Mouse (Mus musculus): ENCODE data around the gene Itsn1. TPM values are rescaled to one million over a fixed set of nuclear protein-coding genes. Genes with fewer than 3 reads are reported as not detected.

Gene Itsn1
- polyA plus RNA-seq, 1 experiment: 24.3 TPM

DNA sequence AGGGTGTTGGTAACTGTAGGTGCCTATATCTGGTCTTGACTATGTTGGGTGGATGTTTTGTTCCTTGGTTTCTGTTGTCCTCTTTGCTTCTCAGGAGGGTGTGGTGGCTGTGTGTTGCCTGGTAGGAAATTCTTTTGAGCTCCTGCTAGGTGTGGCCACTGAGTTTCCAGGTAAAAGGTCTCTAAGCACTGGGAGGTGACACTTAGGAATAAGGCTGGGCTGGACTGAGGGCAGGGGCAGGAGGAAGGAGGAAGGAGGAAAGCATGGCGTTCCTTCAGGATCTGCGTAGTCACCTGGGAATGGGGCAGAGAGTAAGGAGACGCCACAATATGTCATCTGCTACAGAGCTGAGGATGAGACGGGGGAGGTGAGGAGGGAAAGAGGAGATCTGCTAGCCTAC is 224.9 kb downstream of the Itsn1 start:
- TF ChIP-seq CEBPB (IDR thresholded peaks at IDR 0.05; ENCODE audit: low read depth) (no peak), FOSL1 (IDR thresholded peaks at IDR 0.05; ENCODE audit: insufficient read depth, low read length, poor library complexity, severe bottlenecking) (no peak), USF1 (IDR thresholded peaks at IDR 0.05; ENCODE audit: low read depth) (no peak), CTCF (IDR thresholded peaks at IDR 0.05; ENCODE audit: control insufficient read depth, insufficient read depth, insufficient read length) (no peak), MAX (IDR thresholded peaks at IDR 0.05) (no peak), MYOD1 (IDR thresholded peaks at IDR 0.05; ENCODE audit: control insufficient read depth, insufficient read length, low read depth) (no peak), MYOG (IDR thresholded peaks at IDR 0.05; ENCODE audit: control insufficient read depth, extremely low read depth, insufficient read length) (no peak)
- Histone ChIP-seq H3K79me3 (ENCODE audit: low read depth) (no peaks in the 10 kb centered on the region), H3K79me2 (ENCODE audit: control insufficient read depth, insufficient read depth) (no peaks in the 10 kb centered on the region), H3ac (ENCODE audit: control insufficient read depth, insufficient read length, low read depth) (no peak overlapping the region), H3K4me3 (ENCODE audit: insufficient read depth, poor library complexity, severe bottlenecking) (no peak overlapping the region), H3K36me3 (ENCODE audit: control insufficient read depth, insufficient read depth) (no peaks in the 10 kb centered on the region), H3K27me3 (ENCODE audit: control insufficient read depth, insufficient read depth, insufficient read length) (no peaks in the 10 kb centered on the region)

DNA sequence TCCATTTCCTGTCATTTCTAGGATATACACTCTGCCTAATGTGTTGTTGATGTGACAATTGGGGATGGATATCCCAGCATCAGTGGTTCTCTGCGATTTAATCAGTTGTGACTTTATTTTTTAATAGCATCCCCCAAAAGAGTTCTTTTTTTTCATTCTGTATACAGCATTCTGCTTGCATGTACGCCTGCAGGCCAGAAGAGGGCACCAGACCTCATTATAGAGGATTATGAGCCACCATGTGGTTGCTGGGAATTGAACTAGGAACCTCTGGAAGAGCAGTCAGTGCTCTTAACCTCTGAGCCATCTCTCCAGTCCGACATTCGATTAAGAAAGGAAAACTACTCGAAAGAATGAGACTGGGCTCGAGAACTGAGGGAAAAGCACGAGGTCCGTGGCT is 225.7 kb downstream of the Itsn1 start:
- no peaks in the 10 kb centered on the region for H3K79me2 ChIP-seq (ENCODE audit: control insufficient read depth, insufficient read depth)
- H3K27me3 ChIP-seq (ENCODE audit: control insufficient read depth, insufficient read depth, insufficient read length): no peaks in the 10 kb centered on the region
- H3ac ChIP-seq (ENCODE audit: control insufficient read depth, insufficient read length, low read depth): no peak overlapping the region
- H3K36me3 ChIP-seq (ENCODE audit: control insufficient read depth, insufficient read depth): no peaks in the 10 kb centered on the region
- TF ChIP-seq CEBPB (IDR thresholded peaks at IDR 0.05; ENCODE audit: low read depth) (no peak), FOSL1 (IDR thresholded peaks at IDR 0.05; ENCODE audit: insufficient read depth, low read length, poor library complexity, severe bottlenecking) (no peak), MAX (IDR thresholded peaks at IDR 0.05) (no peak), CTCF (IDR thresholded peaks at IDR 0.05; ENCODE audit: control insufficient read depth, insufficient read depth, insufficient read length) (no peak), MYOG (IDR thresholded peaks at IDR 0.05; ENCODE audit: control insufficient read depth, extremely low read depth, insufficient read length) (no peak), MYOD1 (IDR thresholded peaks at IDR 0.05; ENCODE audit: control insufficient read depth, insufficient read length, low read depth) (no peak), USF1 (IDR thresholded peaks at IDR 0.05; ENCODE audit: low read depth) (no peak)
- no peak overlapping the region for H3K4me3 ChIP-seq (ENCODE audit: insufficient read depth, poor library complexity, severe bottlenecking)
- H3K79me3 ChIP-seq (ENCODE audit: low read depth): no peaks in the 10 kb centered on the region

DNA sequence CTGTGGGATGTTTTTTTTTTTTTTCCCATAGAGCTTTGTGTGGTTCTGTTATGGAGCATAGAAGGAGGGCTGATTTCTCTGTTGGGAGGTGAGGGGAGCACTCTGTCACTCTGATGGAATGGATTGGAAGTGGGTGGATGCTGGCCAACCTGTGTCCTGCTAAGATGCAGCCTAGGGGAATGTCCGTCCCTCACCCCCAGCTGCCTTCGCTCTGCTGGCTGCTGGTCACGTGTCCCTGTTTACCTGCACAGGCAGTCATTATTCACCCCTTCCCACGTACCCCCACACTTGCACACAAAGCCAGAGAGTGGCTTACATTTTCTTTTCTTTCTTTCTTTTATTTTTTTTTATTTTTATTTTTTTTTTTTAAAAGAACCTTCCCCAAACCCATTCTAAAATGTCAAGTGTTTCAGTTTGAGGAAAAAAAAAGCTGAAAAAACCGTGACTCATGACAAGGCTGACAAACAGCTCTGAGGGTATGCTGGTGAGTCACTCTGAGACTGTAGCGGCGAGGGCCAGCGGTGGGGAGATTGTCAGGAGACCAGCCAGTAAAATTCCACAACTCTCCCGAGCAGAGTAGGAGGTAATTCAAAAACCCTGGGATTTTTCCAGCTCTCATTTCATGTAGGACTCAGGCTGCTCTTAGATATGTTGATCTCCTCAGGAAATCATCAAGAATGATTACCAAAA is 233.3 kb downstream of the Itsn1 start:
- H3K79me3 ChIP-seq (ENCODE audit: low read depth): peaks cover 1% of the 10 kb centered on the region
- peak overlapping the region; percentile 27 for H3ac ChIP-seq (ENCODE audit: control insufficient read depth, insufficient read length, low read depth)
- no peak for TF ChIP-seq CEBPB (IDR thresholded peaks at IDR 0.05; ENCODE audit: low read depth)
- no peak for TF ChIP-seq MYOG (IDR thresholded peaks at IDR 0.05; ENCODE audit: control insufficient read depth, extremely low read depth, insufficient read length)
- peak; percentile 2 for TF ChIP-seq MYOD1 (IDR thresholded peaks at IDR 0.05; ENCODE audit: control insufficient read depth, insufficient read length, low read depth)
- peak; percentile 68 for TF ChIP-seq MAX (IDR thresholded peaks at IDR 0.05)
- TF ChIP-seq FOSL1 (IDR thresholded peaks at IDR 0.05; ENCODE audit: insufficient read depth, low read length, poor library complexity, severe bottlenecking): peak; percentile 88
- peak; percentile 98 for TF ChIP-seq USF1 (IDR thresholded peaks at IDR 0.05; ENCODE audit: low read depth)
- H3K79me2 ChIP-seq (ENCODE audit: control insufficient read depth, insufficient read depth): peaks cover 10% of the 10 kb centered on the region
- no peak overlapping the region for H3K4me3 ChIP-seq (ENCODE audit: insufficient read depth, poor library complexity, severe bottlenecking)
- no peaks in the 10 kb centered on the region for H3K36me3 ChIP-seq (ENCODE audit: control insufficient read depth, insufficient read depth)
- no peaks in the 10 kb centered on the region for H3K27me3 ChIP-seq (ENCODE audit: control insufficient read depth, insufficient read depth, insufficient read length)

DNA sequence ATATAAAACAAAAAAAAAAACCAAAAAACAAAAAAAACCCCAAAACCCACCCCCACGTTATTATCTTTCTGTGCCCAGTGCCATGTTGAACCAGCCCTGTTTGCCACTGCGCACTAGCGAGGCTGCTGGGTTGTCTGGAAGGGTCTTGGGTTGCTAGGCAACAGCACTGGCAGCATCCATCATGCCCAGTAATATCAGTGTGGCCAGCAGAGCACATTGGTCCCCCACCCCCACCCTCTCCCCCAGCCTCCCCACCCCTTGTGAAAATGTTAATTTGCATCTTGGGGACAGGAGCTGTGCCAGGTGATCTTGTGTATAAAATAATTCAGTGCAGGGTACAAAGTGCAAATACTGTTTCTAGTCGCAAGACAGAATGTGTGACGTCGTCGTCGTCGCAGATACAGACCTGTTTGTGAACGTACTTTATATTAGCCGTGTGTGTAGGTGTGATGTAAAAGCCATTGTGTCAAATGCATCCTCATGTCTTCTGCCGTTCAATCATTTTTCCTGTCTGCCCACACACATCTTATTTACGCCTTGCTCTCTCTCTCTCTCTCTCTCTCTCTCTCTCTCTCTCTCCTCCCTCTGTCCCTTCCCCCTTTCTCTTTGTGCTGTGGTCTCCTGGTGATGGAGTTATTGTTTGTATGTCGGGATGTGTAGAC is 233.9 kb downstream of the Itsn1 start:
- no peak for TF ChIP-seq MAX (IDR thresholded peaks at IDR 0.05)
- no peak for TF ChIP-seq USF1 (IDR thresholded peaks at IDR 0.05; ENCODE audit: low read depth)
- TF ChIP-seq CEBPB (IDR thresholded peaks at IDR 0.05; ENCODE audit: low read depth): no peak
- H3K79me2 ChIP-seq (ENCODE audit: control insufficient read depth, insufficient read depth): peaks cover 10% of the 10 kb centered on the region
- H3K4me3 ChIP-seq (ENCODE audit: insufficient read depth, poor library complexity, severe bottlenecking): no peak overlapping the region
- H3K27me3 ChIP-seq (ENCODE audit: control insufficient read depth, insufficient read depth, insufficient read length): no peaks in the 10 kb centered on the region
- peak overlapping the region; percentile 49 for H3ac ChIP-seq (ENCODE audit: control insufficient read depth, insufficient read length, low read depth)
- peaks cover 1% of the 10 kb centered on the region for H3K79me3 ChIP-seq (ENCODE audit: low read depth)
- H3K36me3 ChIP-seq (ENCODE audit: control insufficient read depth, insufficient read depth): no peaks in the 10 kb centered on the region

DNA sequence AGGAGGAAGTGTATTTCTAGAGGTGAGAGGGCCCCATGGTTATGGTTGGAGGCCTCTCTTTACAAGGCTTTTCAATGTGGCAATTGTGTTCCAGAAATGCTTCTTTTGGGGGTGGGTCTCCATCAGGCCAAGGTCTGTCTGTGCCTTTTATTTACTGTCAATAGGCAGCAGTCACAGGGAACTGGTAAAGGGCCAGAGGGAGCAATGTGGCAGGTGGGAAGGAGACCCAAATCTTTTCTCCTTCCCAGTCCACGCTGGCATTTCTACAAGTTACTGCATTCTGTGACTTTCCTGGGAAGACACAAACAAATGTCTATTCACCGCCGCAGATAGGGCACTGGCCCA is 234.4 kb downstream of the Itsn1 start:
- no peaks in the 10 kb centered on the region for H3K36me3 ChIP-seq (ENCODE audit: control insufficient read depth, insufficient read depth)
- peaks cover 1% of the 10 kb centered on the region for H3K79me3 ChIP-seq (ENCODE audit: low read depth)
- no peak overlapping the region for H3K4me3 ChIP-seq (ENCODE audit: insufficient read depth, poor library complexity, severe bottlenecking)
- TF ChIP-seq MYOD1 (IDR thresholded peaks at IDR 0.05; ENCODE audit: control insufficient read depth, insufficient read length, low read depth): no peak
- no peak for TF ChIP-seq MAX (IDR thresholded peaks at IDR 0.05)
- TF ChIP-seq CTCF (IDR thresholded peaks at IDR 0.05; ENCODE audit: control insufficient read depth, insufficient read depth, insufficient read length): no peak
- TF ChIP-seq USF1 (IDR thresholded peaks at IDR 0.05; ENCODE audit: low read depth): no peak
- no peak for TF ChIP-seq CEBPB (IDR thresholded peaks at IDR 0.05; ENCODE audit: low read depth)
- no peaks in the 10 kb centered on the region for H3K27me3 ChIP-seq (ENCODE audit: control insufficient read depth, insufficient read depth, insufficient read length)
- peaks cover 10% of the 10 kb centered on the region for H3K79me2 ChIP-seq (ENCODE audit: control insufficient read depth, insufficient read depth)
- no peak overlapping the region for H3ac ChIP-seq (ENCODE audit: control insufficient read depth, insufficient read length, low read depth)
